Mouse (Mus musculus): Measurements from ENCODE around the gene Zfp94.

The Zfp94 gene

DNA sequence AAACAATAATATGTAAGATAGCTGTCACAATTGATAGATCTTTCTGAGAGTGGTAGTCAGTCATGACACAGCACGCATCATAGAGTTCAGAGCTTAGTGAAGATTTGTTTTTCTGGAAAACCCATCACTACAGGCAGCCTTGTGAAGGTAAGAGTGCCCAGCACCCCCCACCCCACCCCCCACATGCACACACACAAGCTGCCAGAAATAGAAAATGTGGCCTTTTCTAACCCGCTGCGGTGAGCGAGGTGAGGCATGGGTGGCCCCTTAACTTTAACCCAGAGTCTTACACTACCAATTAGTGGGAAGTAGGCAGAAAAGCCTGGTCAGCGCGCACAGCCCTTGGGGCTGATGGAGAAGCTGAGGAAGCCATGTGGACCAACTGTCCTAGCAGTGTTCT lies 45.3 kb downstream of the Zfp94 start:
- DNase-seq (ENCODE audit: low spot score), result no peak

DNA sequence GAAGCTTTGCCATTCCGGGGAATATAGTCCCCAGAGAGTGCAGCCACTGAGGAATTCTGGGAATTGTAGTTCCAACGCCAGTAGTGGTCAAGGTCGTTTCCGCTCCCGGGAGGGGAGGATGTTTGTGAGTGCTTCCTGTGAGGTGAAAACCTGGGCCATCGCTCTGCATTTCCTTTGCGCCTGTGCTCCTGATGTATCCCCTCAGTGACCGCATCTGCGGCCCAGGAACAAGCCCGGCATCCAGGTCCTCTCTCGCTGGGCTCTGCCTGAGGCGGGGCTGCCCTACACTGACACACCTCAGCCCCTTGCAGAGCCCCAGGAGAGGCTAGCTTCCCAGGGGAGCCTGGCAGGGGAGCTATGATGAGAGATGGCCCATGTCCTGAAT lies 46.2 kb downstream of the Zfp94 start, which contains the start of gene Zfp93:
Gene Zfp93 (plus strand): TSS at position 133 of the 385 bp plus-strand sequence.
- DNase-seq (ENCODE audit: low spot score), result peak; percentile 81

DNA sequence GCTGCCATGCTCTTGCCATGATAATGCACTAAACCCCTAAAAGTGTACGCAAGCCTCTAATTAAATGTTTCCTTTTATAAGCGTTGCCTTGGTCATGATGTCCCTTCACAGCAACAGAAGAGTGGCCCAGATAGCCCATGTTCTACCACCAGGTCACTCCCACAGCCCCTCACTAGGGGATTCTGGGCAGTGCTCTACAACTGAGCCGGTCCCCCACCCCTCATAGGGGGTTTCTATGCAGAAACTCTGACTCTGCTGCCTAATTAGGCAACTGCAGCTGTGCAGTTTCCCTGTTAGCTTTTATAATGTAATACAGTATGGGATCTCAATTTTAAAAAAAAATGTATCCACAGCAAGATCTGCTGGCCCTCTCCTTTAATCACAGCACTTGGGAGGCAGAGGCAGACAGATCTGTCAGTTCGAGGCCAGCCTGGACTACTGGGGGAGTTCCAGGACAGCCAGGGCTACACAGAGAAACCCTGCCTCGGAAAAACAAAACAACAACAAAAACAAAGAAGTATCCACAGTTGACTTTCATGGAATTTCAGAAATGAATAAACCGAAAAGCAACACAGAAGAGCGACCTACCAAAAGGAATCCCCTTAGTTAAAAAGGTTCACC lies 46.7 kb downstream of the Zfp94 start:
- no peak for DNase-seq (ENCODE audit: low spot score)

DNA sequence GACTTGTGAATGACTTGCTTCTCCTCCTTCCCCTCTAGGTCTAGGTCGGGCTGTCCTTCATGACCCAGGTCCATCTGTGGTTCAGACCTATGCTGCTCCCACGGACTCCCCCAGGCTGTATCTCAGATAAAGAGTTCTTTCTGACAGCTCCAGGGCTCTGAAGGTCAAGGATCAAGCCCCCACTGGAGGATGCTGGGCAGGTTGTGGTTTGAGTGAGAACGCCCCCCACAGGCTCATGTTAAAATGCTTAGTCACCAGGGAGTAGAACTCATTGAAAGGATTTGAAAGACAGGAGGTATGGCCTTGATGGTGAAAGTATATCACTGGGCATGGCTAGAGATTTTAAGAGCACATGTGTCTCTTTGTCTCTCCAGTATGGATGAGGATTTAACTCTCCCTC lies 47.2 kb downstream of the Zfp94 start:
- no peak for DNase-seq (ENCODE audit: low spot score)

DNA sequence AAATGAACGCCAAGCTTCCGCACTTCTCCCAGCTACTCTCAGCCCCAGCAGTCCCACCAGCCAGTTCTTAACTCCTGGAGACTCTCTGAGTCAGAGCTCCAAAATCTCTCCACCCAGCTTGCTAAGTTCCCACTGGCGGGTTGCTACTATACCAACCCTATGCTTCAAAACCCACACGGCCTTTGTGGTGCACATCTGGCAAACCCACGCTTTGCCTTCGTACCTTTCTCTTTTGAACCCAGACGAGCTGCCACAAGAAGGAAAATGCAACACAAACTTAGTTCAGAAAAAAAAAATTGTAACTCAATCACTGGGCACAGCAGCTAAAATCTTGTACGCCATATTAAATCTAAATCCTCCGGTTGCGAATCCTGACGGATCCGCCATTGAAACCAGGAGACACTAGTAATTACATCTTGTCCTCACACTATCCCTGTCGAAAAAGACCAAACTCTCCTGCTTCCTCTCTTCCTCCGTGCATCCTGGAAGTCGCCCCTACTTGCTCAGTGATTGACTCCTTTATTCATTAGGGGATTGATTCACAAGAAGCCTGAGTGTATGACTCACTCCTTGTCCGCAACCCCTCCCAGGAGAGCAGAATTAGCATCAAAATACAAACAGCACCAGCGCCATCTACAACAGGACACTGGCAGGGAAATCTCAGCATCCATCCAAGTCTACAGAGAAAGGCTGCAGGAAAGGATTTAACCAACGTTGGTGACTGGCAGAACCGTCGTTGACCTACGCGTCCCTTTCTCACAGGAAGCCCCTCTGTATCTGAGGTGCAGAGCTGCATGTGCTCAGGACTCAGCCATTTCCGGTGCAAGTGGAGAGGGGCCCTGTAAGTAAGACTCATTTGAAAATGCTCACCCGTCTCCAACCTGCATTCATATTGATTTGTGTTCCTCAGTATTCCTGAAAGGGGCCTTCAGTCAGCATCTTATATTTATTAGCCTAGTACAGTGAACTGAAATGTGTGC lies 48.0 kb downstream of the Zfp94 start:
- no peak for DNase-seq (ENCODE audit: low spot score)

DNA sequence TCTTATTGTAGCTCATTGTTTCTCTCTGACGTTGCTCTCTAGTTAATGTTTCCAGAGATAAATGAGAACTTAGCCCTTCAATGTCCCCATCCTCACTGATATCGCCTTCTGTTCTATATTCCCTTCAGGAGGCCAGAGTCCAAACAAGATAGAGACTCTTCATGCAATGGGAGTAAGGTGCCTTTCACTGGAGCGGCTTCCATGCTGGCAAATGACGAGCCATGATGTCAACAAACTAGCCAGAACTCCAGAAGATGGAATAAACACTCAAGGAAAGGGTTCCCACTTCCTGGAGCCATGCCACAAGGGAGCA lies 56.5 kb downstream of the Zfp94 start:
- no peak for DNase-seq (ENCODE audit: low spot score)

DNA sequence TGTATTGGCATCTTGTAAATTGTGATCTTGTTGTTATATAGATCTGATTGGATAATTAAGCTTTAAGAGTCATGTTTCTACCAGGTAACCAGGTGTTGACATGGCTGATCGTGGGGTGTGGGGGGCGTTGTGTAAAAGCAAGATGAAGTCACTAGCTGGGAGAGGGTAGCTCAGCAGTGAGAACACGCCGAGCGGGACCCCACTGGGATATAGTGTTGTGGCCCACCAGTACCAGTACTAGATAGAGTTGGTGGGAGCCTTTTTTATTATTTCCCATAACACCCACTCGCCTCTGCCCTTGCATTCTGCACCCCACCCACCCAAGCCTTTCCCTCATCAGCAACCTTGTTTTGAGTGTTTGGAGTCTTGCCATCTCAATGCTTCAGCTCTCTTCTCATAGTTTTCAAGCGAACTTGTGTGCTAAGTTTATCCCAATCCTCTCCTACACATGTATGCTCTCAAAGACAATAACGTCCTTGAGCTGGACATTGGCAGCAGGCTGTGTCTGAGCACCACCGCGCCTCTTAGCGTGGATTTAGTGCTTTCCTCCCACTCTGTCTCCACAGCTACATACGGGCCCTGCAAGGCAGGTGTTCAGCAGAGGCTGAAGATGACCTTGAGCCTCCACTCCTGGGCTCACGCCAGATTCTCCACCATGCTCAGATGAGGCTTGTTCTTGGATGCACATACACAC lies 57.0 kb downstream of the Zfp94 start:
- DNase-seq (ENCODE audit: low spot score), result no peak

DNA sequence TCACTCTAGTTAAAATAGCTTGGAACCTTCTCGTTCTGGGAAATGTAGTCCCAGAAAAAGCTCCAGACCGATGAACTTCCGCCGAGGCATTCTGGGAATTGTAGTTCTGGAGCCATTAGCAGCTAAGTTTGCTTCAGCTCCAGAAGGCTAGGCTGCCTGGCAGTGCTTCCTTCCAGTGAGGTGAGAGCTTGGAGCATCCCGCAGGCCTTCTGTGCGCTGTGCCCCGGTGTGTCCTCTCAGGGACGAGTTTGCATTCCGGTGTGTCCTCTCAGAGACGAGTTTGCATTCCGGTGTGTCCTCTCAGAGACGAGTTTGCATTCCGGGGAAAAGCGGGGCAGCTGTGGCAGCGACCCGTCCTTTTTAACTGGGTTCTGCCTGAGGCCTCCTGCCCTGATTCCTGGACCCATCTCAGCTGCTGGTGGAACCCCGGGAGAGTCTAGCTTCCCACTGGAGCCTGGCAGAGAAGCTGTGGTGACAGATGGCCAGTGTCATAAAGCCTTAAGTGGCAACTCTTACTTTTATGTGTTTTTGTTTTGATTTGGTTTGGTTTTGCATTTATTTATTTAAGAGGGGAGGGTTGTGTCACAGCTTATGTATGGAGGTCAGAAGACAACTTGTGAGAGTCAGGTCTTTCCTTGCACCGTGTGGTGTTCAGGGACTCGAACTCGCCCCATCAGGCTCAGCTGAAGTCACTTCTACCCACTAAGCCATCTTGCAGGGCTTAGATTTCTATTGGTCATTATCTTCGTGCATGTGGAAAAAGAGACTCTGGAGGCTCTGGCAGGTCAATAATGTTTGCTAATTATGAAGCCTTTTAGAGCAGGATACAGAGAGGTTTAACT lies 61.6 kb downstream of the Zfp94 start, which contains the start of gene Zfp108:
Gene Zfp108 (plus strand): TSS at position 162 of the 842 bp plus-strand sequence.
- peak; percentile 85 for DNase-seq (ENCODE audit: low spot score)

DNA sequence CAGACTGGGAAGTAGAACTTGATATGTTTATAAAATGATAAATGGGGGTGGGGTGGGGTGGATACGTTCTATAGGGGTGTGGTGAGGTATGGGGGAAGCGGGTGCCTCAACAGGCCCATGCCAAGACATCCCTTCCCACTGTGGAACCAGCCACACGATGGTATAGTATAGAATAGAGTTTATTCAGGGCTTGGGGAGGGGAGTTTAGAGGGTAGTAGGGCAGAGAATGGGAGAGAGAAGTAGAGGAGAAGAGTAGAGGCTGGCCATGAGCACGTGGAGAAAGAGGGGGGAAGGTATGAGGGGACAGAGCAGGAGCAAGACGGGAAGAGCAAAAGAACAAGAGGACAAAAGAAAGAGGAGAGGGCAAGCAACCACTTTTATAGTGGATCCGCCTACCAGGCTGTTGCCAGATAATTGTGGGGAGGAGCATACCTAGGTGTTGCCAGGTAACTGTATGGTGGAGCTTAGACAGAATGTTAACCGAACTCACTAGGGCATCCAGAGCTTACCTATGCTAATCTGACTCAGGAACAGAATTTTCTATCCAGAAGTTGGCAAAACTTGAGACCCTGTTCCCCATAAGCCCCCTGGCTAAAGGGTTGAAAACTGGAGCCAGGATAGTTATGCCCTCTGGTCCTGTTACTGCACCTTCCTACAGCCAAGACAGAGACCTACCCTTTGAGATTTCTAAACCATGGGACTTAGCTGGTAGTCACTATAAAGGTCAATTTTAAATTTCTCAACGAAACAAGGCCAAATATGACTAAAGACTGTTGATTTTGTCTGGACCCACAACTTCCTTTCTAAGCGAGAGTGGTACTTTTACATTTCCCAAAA lies 62.5 kb downstream of the Zfp94 start:
- no peak for DNase-seq (ENCODE audit: low spot score)
